In the genomic region with DNA sequence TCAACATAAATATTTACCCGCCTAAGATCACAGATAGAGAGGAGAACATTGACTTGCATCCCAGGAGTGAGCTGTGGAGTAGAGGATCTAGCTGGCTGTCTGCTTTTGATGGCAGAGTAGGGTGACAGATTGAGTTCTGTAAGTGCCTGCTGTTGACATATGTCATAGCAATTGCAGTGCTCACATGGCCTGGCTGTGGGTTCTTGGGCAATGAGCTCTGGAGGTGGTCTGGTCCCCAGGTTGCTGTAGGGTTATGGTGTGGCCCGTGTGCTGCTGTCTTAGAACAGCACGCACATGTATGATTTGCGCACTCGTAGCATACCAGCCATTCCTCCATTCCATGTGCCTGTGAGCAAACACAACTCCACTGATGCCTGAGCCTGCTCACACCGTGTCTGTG, we compare ENCODE assay signal across 17 mouse cellular contexts.
DNase-seq lines count a peak whose midpoint lies in the region; ATAC-seq and TF ChIP-seq lines count a peak whose summit lies in the region.
"Had no signal": no experiment of that assay in that cellular context is flagged by ENCODE, and none has a peak within 500 bp of the region (broad histone marks: within the 10 kb centered on the region; RNA-seq: fewer than 3 reads in every experiment).

No protein-coding gene starts in this region.

- H3K27me3 ChIP-seq in cerebellum, adult 2 months (ENCODE audit: control insufficient read depth, insufficient read depth, low read length): no peaks in the 10 kb centered on the region
- no peaks in the 10 kb centered on the region for H3K27me3 ChIP-seq in hindbrain, embryonic 13.5 days
- H3K27me3 ChIP-seq in hindbrain, embryonic 12.5 days: no peaks in the 10 kb centered on the region
- H3K27me3 ChIP-seq: limb, embryonic 12.5 days; liver, embryonic 13.5 days had no signal

- peaks cover 52% of the 10 kb centered on the region for H3K4me1 ChIP-seq in cerebellum, adult 2 months (ENCODE audit: control insufficient read depth, insufficient read depth, low read length)
- H3K4me1 ChIP-seq in hindbrain, embryonic 13.5 days (replicated peaks): peaks cover 76% of the 10 kb centered on the region
- H3K4me1 ChIP-seq in hindbrain, embryonic 12.5 days: peaks cover 54% of the 10 kb centered on the region

- no peak overlapping the region for H3K27ac ChIP-seq in cerebellum, adult 2 months (ENCODE audit: insufficient read depth, low read length)
- 0 out of 2 replicates have a peak overlapping the region, but pooled peaks have one; percentile 2 for H3K27ac ChIP-seq in hindbrain, embryonic 13.5 days
- H3K27ac ChIP-seq in hindbrain, embryonic 12.5 days: no peak overlapping the region
- H3K27ac ChIP-seq: heart, embryonic 10.5 days; limb, embryonic 12.5 days; liver, embryonic 13.5 days; midbrain, embryonic 12.5 days had no signal

- no peak for TF ChIP-seq POLR2A in cerebellum, adult 2 months (IDR thresholded peaks at IDR 0.05; ENCODE audit: borderline replicate concordance, insufficient read depth, low read length)

- 41% methylated on average over 6 of the region's 6 CpGs for WGBS in cerebellum, adult 2 months
- 82% methylated on average over 6 of the region's 6 CpGs for WGBS in hindbrain, embryonic 13.5 days
- WGBS in hindbrain, embryonic 12.5 days: 83% methylated on average over 6 of the region's 6 CpGs

- TF ChIP-seq CTCF in cerebellum, adult 2 months (IDR thresholded peaks at IDR 0.05; ENCODE audit: borderline replicate concordance, insufficient read depth, low read depth, low read length): no peak

- no peak overlapping the region for H3K9ac ChIP-seq in hindbrain, embryonic 13.5 days
- no peak overlapping the region for H3K9ac ChIP-seq in hindbrain, embryonic 12.5 days
- H3K9ac ChIP-seq: limb, embryonic 12.5 days; liver, embryonic 13.5 days; midbrain, embryonic 12.5 days had no signal

- H3K9me3 ChIP-seq in hindbrain, embryonic 13.5 days: no peaks in the 10 kb centered on the region
- no peaks in the 10 kb centered on the region for H3K9me3 ChIP-seq in hindbrain, embryonic 12.5 days (replicated peaks)
- H3K9me3 ChIP-seq: heart, embryonic 10.5 days; limb, embryonic 12.5 days; liver, embryonic 13.5 days; midbrain, embryonic 12.5 days had no signal

- no peak; the same call in 1 of the 2 replicates for ATAC-seq in hindbrain, embryonic 13.5 days (ENCODE audit: low FRiP score)
- no peak for ATAC-seq in hindbrain, embryonic 12.5 days (ENCODE audit: low FRiP score)
- ATAC-seq in CD4-positive, CD25-positive, alpha-beta regulatory T cell, adult 4 months: no peak

- H3K4me2 ChIP-seq in hindbrain, embryonic 13.5 days: no peak overlapping the region
- no peak overlapping the region for H3K4me2 ChIP-seq in hindbrain, embryonic 12.5 days (replicated peaks)
- H3K4me2 ChIP-seq: limb, embryonic 12.5 days; liver, embryonic 13.5 days; midbrain, embryonic 12.5 days had no signal

- peak; percentile 26 to 50 for DNase-seq in cerebellum, adult 2 months
- DNase-seq in cerebellum, postnatal 25 days: no peak
- peak; percentile 51 to 53 for DNase-seq in layer of hippocampus, adult 8-10 months (ENCODE audit: low spot score in 2 of 2)
- no peak for DNase-seq in layer of hippocampus, adult 9-10 months (ENCODE audit: low spot score)
- DNase-seq in brain, adult 2 months (ENCODE audit: low read depth, low spot score): peak; percentile 70
- DNase-seq: embryo, embryonic 11 days; gastrocnemius, postnatal 10 days; heart, postnatal 4 days; kidney, adult 18-20 months; thymus, postnatal 36 days had no signal

- H3K36me3 ChIP-seq in hindbrain, embryonic 13.5 days: no peaks in the 10 kb centered on the region
- H3K36me3 ChIP-seq in hindbrain, embryonic 12.5 days: no peaks in the 10 kb centered on the region
- H3K36me3 ChIP-seq: heart, embryonic 10.5 days; limb, embryonic 12.5 days; liver, embryonic 13.5 days; midbrain, embryonic 12.5 days had no signal

- H3K4me3 ChIP-seq in cerebellum, adult 2 months (replicated peaks; ENCODE audit: insufficient read depth, low read depth, low read length): no peak overlapping the region
- no peak overlapping the region for H3K4me3 ChIP-seq in hindbrain, embryonic 13.5 days
- H3K4me3 ChIP-seq in hindbrain, embryonic 12.5 days: no peak overlapping the region
- H3K4me3 ChIP-seq: heart, embryonic 10.5 days; limb, embryonic 12.5 days; liver, embryonic 13.5 days; midbrain, embryonic 12.5 days had no signal

Comparison
In these comparisons a context has a peak if more than half of its experiments do, and no peak if none do; other contexts are left out.
1. DNase-seq: peak in cerebellum, adult 2 months (2 of 2), layer of hippocampus, adult 8-10 months (2 of 2) and brain, adult 2 months (single experiment); none in cerebellum, postnatal 25 days (0 of 2) and layer of hippocampus, adult 9-10 months (single experiment).